Mouse (Mus musculus): ENCODE measurements around the gene Mgam. TPM values are rescaled to one million over a fixed set of nuclear protein-coding genes. Genes with fewer than 3 reads are reported as not detected.
"Not testable (repeated sequence)": the region's sequence is repeated elsewhere in the genome, so short reads cannot be mapped to it uniquely, and the experiment has no call there.

Mgam gene
- polyA plus RNA-seq (2015; fragmentation: Nextera tagmentation; extraction: Ambion mirVana): 0.21 and 0.22 TPM in 2 replicates

GRCm38 (mm10) chr6:40628406-40629000 is at the start of gene Mgam:
TSS of gene Mgam (plus strand) at chr6:40628831.
- 84% methylated on average over 8 of the region's 8 CpGs for WGBS
- Histone ChIP-seq H3K27ac (replicated peaks) (no peak within 1 kb of the TSS), H3K4me1 (replicated peaks) (no peaks in the 10 kb centered on the region), H3K36me3 (no peaks in the 10 kb centered on the region), H3K27me3 (no peaks in the 10 kb centered on the region), H3K9ac (no peak within 1 kb of the TSS), H3K9me3 (no peaks in the 10 kb centered on the region), H3K4me2 (no peak within 1 kb of the TSS), H3K4me3 (no peak within 1 kb of the TSS)
- no peak for ATAC-seq (ENCODE audit: low read depth)

GRCm38 (mm10) chr6:40584336-40584735 is 44.3 kb upstream of the Mgam start:
- Histone ChIP-seq H3K4me2 (no peak overlapping the region), H3K9ac (no peak overlapping the region), H3K27ac (replicated peaks) (no peak overlapping the region), H3K4me3 (no peak overlapping the region), H3K36me3 (no peaks in the 10 kb centered on the region), H3K9me3 (no peaks in the 10 kb centered on the region), H3K27me3 (no peaks in the 10 kb centered on the region), H3K4me1 (replicated peaks) (no peaks in the 10 kb centered on the region)
- no peak for ATAC-seq (ENCODE audit: low read depth)
- 79% methylated on average over 6 of the region's 6 CpGs for WGBS

GRCm38 (mm10) chr6:40585645-40586044 is 43.0 kb upstream of the Mgam start, which contains the start of gene Clec5a:
TSS of gene Clec5a (minus strand) at chr6:40585821.
- no peaks in the 10 kb centered on the region for H3K4me1 ChIP-seq (replicated peaks)
- no peak within 1 kb of the TSS for H3K4me2 ChIP-seq
- no peak within 1 kb of the TSS for H3K4me3 ChIP-seq
- H3K9ac ChIP-seq: no peak within 1 kb of the TSS
- no peak within 1 kb of the TSS for H3K27ac ChIP-seq (replicated peaks)
- H3K27me3 ChIP-seq: no peaks in the 10 kb centered on the region
- WGBS: 83% methylated on average over 5 of the region's 5 CpGs
- H3K9me3 ChIP-seq: 0 out of 2 replicates have a peak, but pooled peaks cover 3% of the 10 kb centered on the region
- no peaks in the 10 kb centered on the region for H3K36me3 ChIP-seq
- no peak for ATAC-seq (ENCODE audit: low read depth)

GRCm38 (mm10) chr6:40588346-40588745 is 40.3 kb upstream of the Mgam start:
- no peaks in the 10 kb centered on the region for H3K27me3 ChIP-seq
- ATAC-seq (ENCODE audit: low read depth): no peak

GRCm38 (mm10) chr6:40594804-40595550 is 33.7 kb upstream of the Mgam start:
- H3K4me3 ChIP-seq: no peak overlapping the region
- H3K4me2 ChIP-seq: no peak overlapping the region
- 0 out of 2 replicates have a peak, but pooled peaks cover 3% of the 10 kb centered on the region for H3K9me3 ChIP-seq
- H3K27ac ChIP-seq (replicated peaks): no peak overlapping the region
- no peaks in the 10 kb centered on the region for H3K4me1 ChIP-seq (replicated peaks)
- 84% methylated on average over 3 of the region's 3 CpGs for WGBS
- no peaks in the 10 kb centered on the region for H3K27me3 ChIP-seq
- H3K9ac ChIP-seq: no peak overlapping the region
- no peak for ATAC-seq (ENCODE audit: low read depth)
- no peaks in the 10 kb centered on the region for H3K36me3 ChIP-seq

More at GRCm38 (mm10) chr6:40588346-40588745, 40.3 kb upstream of the Mgam start:
- 0 out of 2 replicates have a peak, but pooled peaks cover 3% of the 10 kb centered on the region for H3K9me3 ChIP-seq
- no peak overlapping the region for H3K4me3 ChIP-seq
- no peak overlapping the region for H3K9ac ChIP-seq
- H3K4me1 ChIP-seq (replicated peaks): no peaks in the 10 kb centered on the region
- 94% methylated on average over 2 of the region's 2 CpGs for WGBS
- no peak overlapping the region for H3K4me2 ChIP-seq
- H3K27ac ChIP-seq (replicated peaks): no peak overlapping the region
- H3K36me3 ChIP-seq: no peaks in the 10 kb centered on the region

GRCm38 (mm10) chr6:40598546-40598945 is 30.1 kb upstream of the Mgam start:
- WGBS: 36% methylated on average over 4 of the region's 4 CpGs

GRCm38 (mm10) chr6:40607431-40607830 is 21.2 kb upstream of the Mgam start:
- no peak overlapping the region for H3K27ac ChIP-seq (replicated peaks)
- no peaks in the 10 kb centered on the region for H3K27me3 ChIP-seq
- H3K9me3 ChIP-seq: no peaks in the 10 kb centered on the region
- H3K4me2 ChIP-seq: no peak overlapping the region
- H3K36me3 ChIP-seq: no peaks in the 10 kb centered on the region
- no peak for ATAC-seq (ENCODE audit: low read depth)
- no peak overlapping the region for H3K4me3 ChIP-seq
- no peak overlapping the region for H3K9ac ChIP-seq
- H3K4me1 ChIP-seq (replicated peaks): no peaks in the 10 kb centered on the region

More at GRCm38 (mm10) chr6:40598546-40598945, 30.1 kb upstream of the Mgam start:
- H3K4me2 ChIP-seq; H3K9ac ChIP-seq; H3K4me1 ChIP-seq (replicated peaks); H3K27ac ChIP-seq (replicated peaks); H3K4me3 ChIP-seq; H3K9me3 ChIP-seq; ATAC-seq (ENCODE audit: low read depth); H3K27me3 ChIP-seq; H3K36me3 ChIP-seq: not testable (repeated sequence)

- WGBS: 75% methylated on average over 8 of the region's 8 CpGs
- Histone ChIP-seq H3K9ac (no peak overlapping the region), H3K4me3 (no peak overlapping the region), H3K36me3 (no peaks in the 10 kb centered on the region), H3K27ac (replicated peaks) (no peak overlapping the region), H3K4me1 (replicated peaks) (no peaks in the 10 kb centered on the region), H3K4me2 (no peak overlapping the region), H3K27me3 (no peaks in the 10 kb centered on the region), H3K9me3 (no peaks in the 10 kb centered on the region)
- no peak for ATAC-seq (ENCODE audit: low read depth)
Measured at GRCm38 (mm10) chr6:40610244-40610643, 18.4 kb upstream of the Mgam start.

GRCm38 (mm10) chr6:40613260-40613852 is 15.3 kb upstream of the Mgam start, which contains the start of gene Tas2r138:
TSS of gene Tas2r138 (minus strand) at chr6:40613310.
- 85% methylated on average over 4 of the region's 4 CpGs for WGBS
- Histone ChIP-seq H3K36me3 (no peaks in the 10 kb centered on the region), H3K9me3 (no peaks in the 10 kb centered on the region), H3K9ac (no peak within 1 kb of the TSS), H3K27me3 (no peaks in the 10 kb centered on the region), H3K4me3 (no peak within 1 kb of the TSS), H3K4me2 (no peak within 1 kb of the TSS), H3K27ac (replicated peaks) (no peak within 1 kb of the TSS), H3K4me1 (replicated peaks) (no peaks in the 10 kb centered on the region)
- no peak for ATAC-seq (ENCODE audit: low read depth)

GRCm38 (mm10) chr6:40617965-40618364 is 10.7 kb upstream of the Mgam start:
- ATAC-seq (ENCODE audit: low read depth): 0 out of 2 replicates have a peak, but pooled peaks have one; percentile 47
- no peak overlapping the region for H3K27ac ChIP-seq (replicated peaks)
- no peaks in the 10 kb centered on the region for H3K36me3 ChIP-seq
- H3K4me1 ChIP-seq (replicated peaks): no peaks in the 10 kb centered on the region
- H3K27me3 ChIP-seq: no peaks in the 10 kb centered on the region
- no peak overlapping the region for H3K4me3 ChIP-seq
- 24% methylated on average over 2 of the region's 2 CpGs for WGBS
- no peak overlapping the region for H3K9ac ChIP-seq
- no peak overlapping the region for H3K4me2 ChIP-seq
- no peaks in the 10 kb centered on the region for H3K9me3 ChIP-seq

- no peaks in the 10 kb centered on the region for H3K4me1 ChIP-seq (replicated peaks)
- H3K4me3 ChIP-seq: no peak overlapping the region
- no peaks in the 10 kb centered on the region for H3K9me3 ChIP-seq
- no peak overlapping the region for H3K4me2 ChIP-seq
- no peaks in the 10 kb centered on the region for H3K27me3 ChIP-seq
- WGBS: 61% methylated on average over 1 of the region's 1 CpGs
- no peaks in the 10 kb centered on the region for H3K36me3 ChIP-seq
- H3K9ac ChIP-seq: no peak overlapping the region
- no peak for ATAC-seq (ENCODE audit: low read depth)
- no peak overlapping the region for H3K27ac ChIP-seq (replicated peaks)
Measured at GRCm38 (mm10) chr6:40626111-40626510, 2.5 kb upstream of the Mgam start.

- Histone ChIP-seq H3K4me1 (replicated peaks) (no peaks in the 10 kb centered on the region), H3K4me2 (no peak overlapping the region), H3K27ac (replicated peaks) (no peak overlapping the region), H3K4me3 (no peak overlapping the region), H3K36me3 (no peaks in the 10 kb centered on the region), H3K27me3 (no peaks in the 10 kb centered on the region), H3K9me3 (no peaks in the 10 kb centered on the region), H3K9ac (no peak overlapping the region)
- no peak for ATAC-seq (ENCODE audit: low read depth)
- WGBS: 25% methylated on average over 1 of the region's 1 CpGs
Measured at GRCm38 (mm10) chr6:40634640-40635071, 6.0 kb downstream of the Mgam start.

All from neural tube, embryonic 13.5 days (tissue).